Mouse (Mus musculus): ENCODE measurements around the gene Alg2. TPM values are rescaled to one million over a fixed set of nuclear protein-coding genes. Genes with fewer than 3 reads are reported as not detected.

The Alg2 gene
- polyA plus RNA-seq, 1 experiment from 2014 or later: 48.1 TPM

DNA sequence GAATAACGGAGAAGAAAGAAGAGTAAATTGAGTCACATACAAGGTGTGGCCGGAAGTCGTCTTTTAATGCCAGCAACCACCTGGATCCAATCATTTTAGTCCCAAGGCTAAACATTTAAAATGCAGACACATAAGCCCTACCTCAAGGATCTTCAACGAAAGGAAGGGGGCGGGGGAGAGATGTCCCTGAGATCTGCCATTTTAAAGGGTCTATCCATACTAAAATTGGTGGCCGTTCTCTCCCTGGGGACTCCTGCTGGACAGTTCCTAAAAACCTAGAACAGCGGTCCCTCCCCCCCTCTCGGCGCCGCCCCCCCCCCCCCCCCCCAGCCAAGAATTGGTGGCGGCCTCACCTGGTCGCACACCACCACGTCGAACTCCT is 556 bp downstream of the Alg2 start:
- DNase-seq (ENCODE audit: low spot score): peak; percentile 74
- peak overlapping the region; percentile 96 for H3K27ac ChIP-seq
- H3K9me3 ChIP-seq (replicated peaks; ENCODE audit: low read length): no peaks in the 10 kb centered on the region
- H3K9ac ChIP-seq (ENCODE audit: low read depth, low read length): peak overlapping the region; percentile 87
- H3K4me1 ChIP-seq (replicated peaks; ENCODE audit: insufficient read depth, low read length): peaks cover 7% of the 10 kb centered on the region; the same call in 1 of the 2 replicates
- H3K36me3 ChIP-seq (ENCODE audit: insufficient read depth, low read length): peaks cover 37% of the 10 kb centered on the region
- ATAC-seq (replicated peaks; ENCODE audit: low FRiP score, low read depth): no peak
- H3K27me3 ChIP-seq (ENCODE audit: insufficient read depth, low read length): no peaks in the 10 kb centered on the region
- H3K4me2 ChIP-seq (ENCODE audit: low read length): peak overlapping the region; percentile 76
- H3K4me3 ChIP-seq (replicated peaks; ENCODE audit: low read depth, low read length): peak overlapping the region; percentile 85
- 3% methylated on average over 10 of the region's 14 CpGs for WGBS
- peak; percentile 22; the same call in 1 of the 2 replicates for TF ChIP-seq CTCF (IDR thresholded peaks at IDR 0.05; ENCODE audit: low read depth)

DNA sequence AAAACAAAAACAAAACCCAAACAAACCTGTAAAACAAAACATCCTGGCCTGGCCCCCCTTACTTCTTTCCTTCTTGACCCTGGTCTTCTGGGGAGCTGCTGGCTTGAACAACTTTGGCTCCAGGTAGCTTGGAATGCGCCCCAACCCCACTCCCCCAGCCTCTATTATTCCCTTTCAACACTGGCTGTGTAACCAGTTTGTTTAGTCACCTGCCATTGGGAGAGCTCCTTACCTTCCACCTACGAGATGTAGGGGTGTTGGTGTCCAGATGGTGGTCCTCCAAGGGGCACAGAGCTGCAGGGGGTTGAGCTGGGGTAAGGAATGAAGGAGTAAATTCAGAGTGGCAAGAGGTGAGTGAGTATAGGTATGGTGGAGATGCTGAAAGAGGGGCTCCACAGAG is 6.9 kb downstream of the Alg2 start:
- no peaks in the 10 kb centered on the region for H3K4me1 ChIP-seq (replicated peaks; ENCODE audit: insufficient read depth, low read length)
- no peak overlapping the region for H3K4me2 ChIP-seq (ENCODE audit: low read length)
- no peaks in the 10 kb centered on the region for H3K9me3 ChIP-seq (replicated peaks; ENCODE audit: low read length)
- H3K36me3 ChIP-seq (ENCODE audit: insufficient read depth, low read length): peaks cover 37% of the 10 kb centered on the region
- no peak overlapping the region for H3K4me3 ChIP-seq (replicated peaks; ENCODE audit: low read depth, low read length)
- TF ChIP-seq CTCF (IDR thresholded peaks at IDR 0.05; ENCODE audit: low read depth): no peak
- no peaks in the 10 kb centered on the region for H3K27me3 ChIP-seq (ENCODE audit: insufficient read depth, low read length)
- 92% methylated on average over 2 of the region's 2 CpGs for WGBS
- H3K9ac ChIP-seq (ENCODE audit: low read depth, low read length): no peak overlapping the region
- ATAC-seq (replicated peaks; ENCODE audit: low FRiP score, low read depth): no peak
- no peak overlapping the region for H3K27ac ChIP-seq
- no peak for DNase-seq (ENCODE audit: low spot score)

DNA sequence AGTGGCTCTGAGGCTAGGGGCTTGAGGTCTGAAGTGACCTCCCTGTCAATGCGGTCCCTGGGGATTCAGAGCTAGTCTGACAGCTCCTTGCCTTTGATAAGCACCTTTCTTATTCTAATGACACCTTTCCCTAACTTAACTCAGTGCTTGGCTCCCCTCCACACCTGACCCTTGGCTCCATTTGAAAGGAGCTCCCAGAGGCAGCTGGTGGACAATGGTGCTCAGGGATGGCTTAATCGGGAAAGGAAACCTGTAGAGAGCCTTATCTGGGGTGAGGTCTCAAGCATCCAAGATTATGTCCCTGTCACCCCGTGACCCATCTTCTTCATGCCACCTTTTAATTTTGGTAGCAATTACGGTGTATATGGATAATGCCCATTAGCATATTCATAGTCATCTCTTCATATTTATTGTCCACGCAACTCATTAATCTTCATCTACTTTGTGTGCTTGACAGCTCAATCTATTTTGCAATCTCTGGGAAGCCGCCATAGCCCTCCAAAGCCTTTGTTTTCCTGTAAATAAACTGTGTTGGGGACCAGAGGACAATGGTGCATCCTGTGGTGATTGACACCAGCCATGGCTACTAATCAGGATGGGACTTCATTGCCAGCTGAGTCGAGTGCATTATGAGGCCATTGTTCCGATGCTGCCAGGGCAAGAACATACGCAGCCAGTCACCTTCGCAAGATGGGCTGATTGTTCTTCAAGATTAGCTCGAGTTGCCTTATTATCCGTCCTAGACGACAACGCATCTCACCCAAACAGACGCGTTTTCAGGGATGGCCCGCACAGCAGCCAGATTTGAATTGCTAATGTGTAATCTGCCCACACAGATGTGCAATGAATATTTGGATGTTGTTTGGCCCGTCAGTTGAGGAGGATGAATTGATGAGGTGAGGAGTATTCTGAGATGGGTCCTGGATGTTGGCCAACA is 24.3 kb downstream of the Alg2 start:
- DNase-seq (ENCODE audit: low spot score) (no peak), ATAC-seq (replicated peaks; ENCODE audit: low FRiP score, low read depth) (no peak)
- 28% methylated on average over 18 of the region's 18 CpGs for WGBS
- Histone ChIP-seq H3K4me1 (replicated peaks; ENCODE audit: insufficient read depth, low read length) (no peaks in the 10 kb centered on the region), H3K27ac (no peak overlapping the region), H3K4me3 (replicated peaks; ENCODE audit: low read depth, low read length) (no peak overlapping the region), H3K9me3 (replicated peaks; ENCODE audit: low read length) (no peaks in the 10 kb centered on the region), H3K9ac (ENCODE audit: low read depth, low read length) (no peak overlapping the region), H3K36me3 (ENCODE audit: insufficient read depth, low read length) (no peaks in the 10 kb centered on the region), H3K4me2 (ENCODE audit: low read length) (no peak overlapping the region), H3K27me3 (ENCODE audit: insufficient read depth, low read length) (no peaks in the 10 kb centered on the region)
- no peak for TF ChIP-seq CTCF (IDR thresholded peaks at IDR 0.05; ENCODE audit: low read depth)

DNA sequence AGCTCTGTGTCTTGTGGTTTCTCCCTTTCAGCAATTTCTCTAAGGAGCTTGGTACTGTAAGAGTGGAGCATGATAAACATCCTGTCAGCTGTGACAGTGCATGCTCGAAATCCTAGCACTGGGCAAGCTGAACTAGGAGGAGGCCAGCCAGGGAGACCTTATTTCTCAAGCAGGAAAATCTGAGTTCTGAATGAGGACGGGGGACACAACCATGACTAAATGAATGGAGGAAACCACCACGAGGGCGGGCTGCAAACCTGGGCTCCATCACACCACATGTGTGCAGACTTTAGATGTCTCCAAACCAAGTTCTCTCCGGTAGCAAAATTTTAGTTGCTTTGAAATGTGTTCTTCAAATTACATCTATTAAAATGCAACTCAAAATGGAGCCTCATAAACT is 25.0 kb downstream of the Alg2 start:
- Histone ChIP-seq H3K4me2 (ENCODE audit: low read length) (no peak overlapping the region), H3K27ac (no peak overlapping the region), H3K27me3 (ENCODE audit: insufficient read depth, low read length) (no peaks in the 10 kb centered on the region), H3K9ac (ENCODE audit: low read depth, low read length) (no peak overlapping the region), H3K4me3 (replicated peaks; ENCODE audit: low read depth, low read length) (no peak overlapping the region), H3K9me3 (replicated peaks; ENCODE audit: low read length) (no peaks in the 10 kb centered on the region), H3K4me1 (replicated peaks; ENCODE audit: insufficient read depth, low read length) (no peaks in the 10 kb centered on the region), H3K36me3 (ENCODE audit: insufficient read depth, low read length) (no peaks in the 10 kb centered on the region)
- no peak for ATAC-seq (replicated peaks; ENCODE audit: low FRiP score, low read depth)
- 35% methylated on average over 5 of the region's 5 CpGs for WGBS
- no peak for DNase-seq (ENCODE audit: low spot score)
- TF ChIP-seq CTCF (IDR thresholded peaks at IDR 0.05; ENCODE audit: low read depth): no peak

DNA sequence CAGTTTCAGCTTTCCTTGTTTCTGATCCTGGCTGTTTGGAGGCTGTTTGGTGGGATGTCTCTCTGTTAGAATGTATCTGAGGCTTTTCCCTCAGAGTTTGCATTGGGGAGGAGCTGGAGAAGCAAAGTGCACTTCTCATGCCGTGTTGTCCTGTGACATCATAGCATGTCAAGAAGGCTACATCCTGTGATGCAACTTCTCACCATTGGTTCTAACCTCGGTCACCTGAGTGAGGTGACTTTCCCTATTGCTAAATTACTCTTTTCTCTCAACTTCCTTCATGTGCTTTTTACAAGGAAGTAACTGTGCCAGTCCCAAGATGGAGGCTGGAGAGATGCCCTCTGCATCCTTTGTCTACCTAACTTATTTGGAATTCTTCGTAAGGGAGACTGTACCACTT is 25.6 kb downstream of the Alg2 start:
- WGBS: 86% methylated on average over 3 of the region's 3 CpGs
- H3K36me3 ChIP-seq (ENCODE audit: insufficient read depth, low read length): no peaks in the 10 kb centered on the region
- no peaks in the 10 kb centered on the region for H3K9me3 ChIP-seq (replicated peaks; ENCODE audit: low read length)
- no peak overlapping the region for H3K27ac ChIP-seq
- TF ChIP-seq CTCF (IDR thresholded peaks at IDR 0.05; ENCODE audit: low read depth): no peak
- no peak overlapping the region for H3K9ac ChIP-seq (ENCODE audit: low read depth, low read length)
- no peak overlapping the region for H3K4me2 ChIP-seq (ENCODE audit: low read length)
- H3K4me3 ChIP-seq (replicated peaks; ENCODE audit: low read depth, low read length): no peak overlapping the region
- H3K4me1 ChIP-seq (replicated peaks; ENCODE audit: insufficient read depth, low read length): no peaks in the 10 kb centered on the region
- no peak for ATAC-seq (replicated peaks; ENCODE audit: low FRiP score, low read depth)
- H3K27me3 ChIP-seq (ENCODE audit: insufficient read depth, low read length): no peaks in the 10 kb centered on the region
- DNase-seq (ENCODE audit: low spot score): no peak

DNA sequence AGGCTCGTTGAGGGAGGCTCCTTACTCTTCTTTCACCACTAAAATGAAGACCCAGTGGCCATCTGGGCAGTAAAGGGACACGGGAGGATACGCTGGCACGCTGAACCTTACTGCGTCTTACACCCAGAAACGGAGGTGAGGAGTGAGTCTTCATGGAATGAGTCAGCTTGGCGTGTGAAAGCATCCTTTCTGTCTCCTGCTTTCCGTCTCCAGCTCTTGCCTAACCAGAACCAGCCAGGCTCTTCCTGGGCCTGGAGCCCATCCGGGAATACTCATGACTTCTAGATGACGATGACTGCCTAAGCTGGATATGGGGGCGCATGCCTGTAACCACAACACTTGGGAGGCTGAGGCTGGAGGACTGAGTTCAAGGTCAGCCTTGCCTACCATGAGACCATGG is 33.2 kb downstream of the Alg2 start:
- Histone ChIP-seq H3K9ac (ENCODE audit: low read depth, low read length) (no peak overlapping the region), H3K27me3 (ENCODE audit: insufficient read depth, low read length) (no peaks in the 10 kb centered on the region), H3K4me3 (replicated peaks; ENCODE audit: low read depth, low read length) (no peak overlapping the region), H3K4me1 (replicated peaks; ENCODE audit: insufficient read depth, low read length) (no peaks in the 10 kb centered on the region; the same call in 1 of the 2 replicates), H3K9me3 (replicated peaks; ENCODE audit: low read length) (no peaks in the 10 kb centered on the region), H3K27ac (no peak overlapping the region), H3K4me2 (ENCODE audit: low read length) (no peak overlapping the region), H3K36me3 (ENCODE audit: insufficient read depth, low read length) (no peaks in the 10 kb centered on the region)
- ATAC-seq (replicated peaks; ENCODE audit: low FRiP score, low read depth) (no peak), DNase-seq (ENCODE audit: low spot score) (no peak)
- TF ChIP-seq CTCF (IDR thresholded peaks at IDR 0.05; ENCODE audit: low read depth): no peak
- WGBS: 89% methylated on average over 11 of the region's 11 CpGs

Measured in kidney, postnatal 0 days (tissue).